Mouse (Mus musculus) layer of hippocampus, adult 2 months (tissue): ENCODE results near the gene Tnfaip6. TPM values are rescaled to one million over a fixed set of nuclear protein-coding genes. Genes with fewer than 3 reads are reported as not detected.

Source experiments
- DNase-seq, 2 experiments: peaks; one replicate each; pipeline ENCODE4 v3.0.0; 2022; ENCODE audit warnings: low spot score in 2 of 2
- H3K27ac ChIP-seq: fragments of 200-600 bp; 2 replicates; pipeline ENCODE4 v1.8.1; 2022
- H3K4me3 ChIP-seq: fragments of 200-600 bp; 2 replicates; pipeline ENCODE4 v1.8.1; 2022; ENCODE audit warnings: mild to moderate bottlenecking
- CTCF ChIP-seq: fragments of 200-600 bp; conservative IDR thresholded peaks from 2 replicates; pipeline ENCODE4 v1.8.1; 2022; ENCODE audit warnings: antibody characterized with exemption, mild to moderate bottlenecking, moderate library complexity
- total RNA-seq, 2 experiments: library from RNA; stranded (reverse); gene quantifications; 2 replicates each; pipeline ENCODE4 v1.2.3; 2021

The Tnfaip6 gene
- total RNA-seq, 2 experiments from 2014 or later, result 7.5 to 7.8 TPM

GRCm38 (mm10) chr2:52070816-52071215, 33.0 kb downstream of the Tnfaip6 start:
- Histone ChIP-seq H3K27ac (no peak overlapping the region), H3K4me3 (no peak overlapping the region)
- no peak for TF ChIP-seq CTCF
- no peak for DNase-seq

- no peak for DNase-seq
- no peak for TF ChIP-seq CTCF
- Histone ChIP-seq H3K27ac (no peak overlapping the region; the same call in 1 of the 2 replicates), H3K4me3 (no peak overlapping the region)
Observed at GRCm38 (mm10) chr2:52071241-52071991, 33.6 kb downstream of the Tnfaip6 start.

GRCm38 (mm10) chr2:52072065-52072490, 34.3 kb downstream of the Tnfaip6 start:
- H3K27ac ChIP-seq, result peak overlapping the region; percentile 74; the same call in 1 of the 2 replicates
- no peak for DNase-seq
- TF ChIP-seq CTCF, result no peak
- peak overlapping the region; percentile 92 for H3K4me3 ChIP-seq

- Histone ChIP-seq H3K4me3 (peak within 1 kb of the TSS; percentile 92), H3K27ac (peak within 1 kb of the TSS; percentile 74)
- peak; percentile 24; the same call in 1 of the 2 replicates for TF ChIP-seq CTCF
- peak; percentile 78 to 79 for DNase-seq
Observed at GRCm38 (mm10) chr2:52072491-52073140, 34.8 kb downstream of the Tnfaip6 start, which contains the start of gene Rif1. Rif1 (plus strand) TSS chr2:52072832.

GRCm38 (mm10) chr2:52073141-52073904, 35.5 kb downstream of the Tnfaip6 start:
- TF ChIP-seq CTCF, result no peak
- peak in 1 of 2 experiments; percentile 9 for DNase-seq
- Histone ChIP-seq H3K4me3 (peak overlapping the region; percentile 92), H3K27ac (peak overlapping the region; percentile 74)

- TF ChIP-seq CTCF, result no peak
- H3K4me3 ChIP-seq, result no peak overlapping the region
- no peak overlapping the region for H3K27ac ChIP-seq
- DNase-seq, result no peak
Observed at GRCm38 (mm10) chr2:52078666-52079065, 40.9 kb downstream of the Tnfaip6 start.

- TF ChIP-seq CTCF, result no peak
- Histone ChIP-seq H3K27ac (no peak overlapping the region), H3K4me3 (no peak overlapping the region)
- DNase-seq, result no peak
Observed at GRCm38 (mm10) chr2:52084013-52084412, 46.2 kb downstream of the Tnfaip6 start.

GRCm38 (mm10) chr2:52084571-52084970, 46.8 kb downstream of the Tnfaip6 start:
- Histone ChIP-seq H3K4me3 (no peak overlapping the region), H3K27ac (no peak overlapping the region)
- no peak for TF ChIP-seq CTCF
- no peak for DNase-seq

Other genes starting within 250 kb of the Tnfaip6 start
- 10 to 100 TPM; 17.0 to 17.9 TPM for gene Rbm43, start 102.8 kb upstream of the Tnfaip6 start, total RNA-seq
- gene Nmi, start 64.5 kb upstream of the Tnfaip6 start, total RNA-seq, result 1 to 10 TPM; 2.7 to 3.8 TPM
- gene Rif1, start 34.8 kb downstream of the Tnfaip6 start, total RNA-seq, result 10 to 100 TPM; 21.8 to 24.5 TPM